Mouse (Mus musculus): ENCODE results near the gene Csf2rb2.

Csf2rb2 gene

DNA sequence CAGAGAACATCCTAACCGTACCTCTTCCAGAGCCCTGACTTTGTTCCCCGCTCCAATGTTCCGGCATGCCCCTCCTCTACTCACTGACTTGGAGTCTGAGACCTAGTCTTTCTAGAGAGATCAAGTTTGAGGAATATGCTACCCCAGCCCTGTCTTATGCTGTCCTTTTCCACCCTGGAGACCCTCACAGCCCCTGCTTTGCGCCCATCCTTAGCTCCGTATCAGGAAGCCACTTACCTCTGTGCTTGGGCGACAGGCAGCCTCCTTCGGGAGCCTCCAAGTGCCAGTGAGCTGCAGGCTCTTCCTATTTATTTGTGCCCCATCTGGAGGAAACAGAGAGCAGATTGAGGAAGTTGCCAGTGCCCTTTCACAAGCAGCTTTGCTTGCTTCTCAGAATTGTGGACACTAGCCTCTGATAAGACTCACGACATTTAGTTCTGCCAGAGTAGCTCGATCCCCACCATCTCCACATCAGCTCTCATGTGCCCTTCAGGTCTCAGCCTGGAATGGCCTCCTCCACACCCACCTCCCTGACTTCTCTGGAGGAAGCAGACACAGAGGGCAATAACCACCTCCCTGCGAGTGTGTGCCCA is at the start of gene Csf2rb2:
Gene Csf2rb2 (minus strand): TSS at position 381 of the 593 bp plus-strand sequence.
- in situ Hi-C loops (cut with MboI, MseI): no loop called here

DNA sequence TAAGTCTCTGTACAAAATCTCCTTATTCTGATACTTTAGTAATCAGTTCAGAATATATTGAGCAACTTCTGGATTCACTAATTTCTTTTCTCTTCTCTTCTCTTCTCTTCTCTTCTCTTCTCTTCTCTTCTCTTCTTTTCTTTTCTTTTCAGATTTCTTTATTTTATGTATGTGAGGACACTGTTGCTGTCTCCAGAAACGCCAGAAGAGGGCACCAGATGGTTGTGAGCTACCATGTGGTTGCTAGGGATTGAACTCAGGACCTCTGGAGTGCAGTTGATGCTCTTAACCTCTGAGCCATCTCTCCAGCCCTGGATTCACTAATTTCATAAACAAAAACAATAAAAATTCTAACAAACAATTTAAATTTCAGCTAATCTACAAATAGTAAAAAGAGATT is 49.4 kb upstream of the Csf2rb2 start:
- in situ Hi-C loops (cut with MboI, MseI): loop anchor here in 1 of 2 experiments (10.0 kb wide), 1 partner anchor 190 kb away; the partner anchor contains the start of gene Sstr3

DNA sequence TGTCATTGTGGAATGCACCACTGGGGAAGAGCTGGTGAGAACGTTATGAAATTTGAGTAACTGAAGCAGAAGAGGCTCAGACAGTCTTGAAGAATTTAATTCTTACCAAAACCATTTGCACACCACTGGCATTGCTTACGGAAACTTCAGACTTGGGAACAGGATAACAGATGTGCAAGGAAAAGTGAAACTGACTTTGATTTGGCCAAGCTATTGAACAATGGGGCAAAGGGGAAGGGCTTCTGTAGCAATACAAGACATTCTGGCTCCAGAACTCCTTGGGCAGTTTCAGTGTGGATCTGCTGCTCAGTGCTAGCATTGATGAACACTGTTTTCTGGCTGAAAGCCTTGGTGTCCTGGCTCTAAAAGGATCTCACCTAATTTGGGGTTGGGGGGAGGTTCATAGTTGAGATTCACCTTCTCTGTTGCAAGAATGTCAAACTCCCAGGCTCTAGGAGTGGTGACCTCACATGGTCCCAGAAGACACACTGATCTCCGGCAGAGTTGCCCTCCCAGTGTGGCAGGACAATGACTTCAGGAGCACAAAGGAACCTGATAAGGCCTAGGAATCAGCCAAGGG is 46.2 kb upstream of the Csf2rb2 start:
- in situ Hi-C loops (cut with MboI, MseI): loop anchor here in 1 of 2 experiments (10.0 kb wide), 1 partner anchor 193 kb away; the partner anchor contains the start of gene Sstr3

DNA sequence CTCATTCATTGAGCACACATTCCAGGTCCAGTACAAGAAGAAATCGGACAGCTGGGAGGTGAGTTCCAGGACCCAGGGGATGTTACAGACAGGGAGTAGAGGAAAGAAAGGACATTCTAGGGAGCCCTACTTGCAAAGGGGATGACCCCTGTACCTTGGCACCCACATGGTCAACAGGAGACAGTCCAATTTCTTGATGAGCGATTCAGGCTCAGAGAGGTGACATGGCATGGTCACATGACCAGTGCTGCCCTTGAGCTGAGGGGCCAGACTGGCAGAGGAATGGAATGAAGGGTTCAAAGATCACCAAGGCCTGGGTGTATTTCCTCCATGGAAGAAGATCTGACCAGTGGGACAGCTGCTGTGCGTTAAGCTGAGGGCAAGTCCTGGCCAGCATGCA is 39.0 kb upstream of the Csf2rb2 start:
- in situ Hi-C loops (cut with MboI, MseI): loop anchor here in 1 of 2 experiments (10.0 kb wide), 2 partner anchors 90 to 160 kb away; no protein-coding TSS in a partner anchor

DNA sequence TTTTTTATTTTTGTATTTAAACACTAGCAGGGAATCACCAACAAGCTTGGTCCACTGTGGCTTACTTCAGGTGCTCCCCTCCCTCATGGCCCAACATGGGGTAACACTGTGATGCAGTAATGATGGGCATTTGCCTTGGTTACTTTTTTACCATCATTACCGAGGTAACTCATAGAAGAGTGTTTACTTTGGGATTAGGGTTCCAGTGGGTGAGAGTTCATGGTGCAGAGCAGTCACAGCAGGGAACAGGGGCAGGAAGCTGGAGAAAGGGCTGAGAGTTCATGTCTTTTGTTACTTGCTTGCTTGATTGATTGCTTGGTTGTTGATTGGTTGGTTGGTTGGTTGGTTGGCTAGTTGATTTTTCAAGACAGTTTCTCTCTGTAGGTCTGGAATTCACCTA is 38.2 kb upstream of the Csf2rb2 start:
- in situ Hi-C loops (cut with MboI, MseI): loop anchor here in 1 of 2 experiments (10.0 kb wide), 2 partner anchors 89 to 159 kb away; no protein-coding TSS in a partner anchor

DNA sequence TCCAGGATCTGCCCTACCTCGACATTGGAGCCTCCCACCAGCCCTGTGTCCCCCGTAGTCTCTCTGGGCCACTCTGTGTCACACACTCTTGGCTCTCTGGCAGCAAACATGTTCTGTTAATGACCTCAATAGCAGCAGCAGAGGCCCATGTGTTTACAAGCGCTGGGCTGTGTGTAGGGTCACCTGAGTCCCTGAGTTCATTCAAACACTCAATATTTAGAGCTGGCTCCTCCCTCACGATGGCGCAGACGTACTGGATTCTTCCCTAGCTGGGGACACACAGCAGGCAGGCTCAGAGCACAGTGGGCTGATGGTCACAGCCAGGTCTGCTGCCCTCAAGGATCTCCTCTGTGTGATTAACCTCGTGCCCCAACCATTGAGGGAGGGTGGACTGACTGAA is 35.4 kb upstream of the Csf2rb2 start:
- in situ Hi-C loops (cut with MboI, MseI): loop anchor here in 1 of 2 experiments (10.0 kb wide), 2 partner anchors 86 to 156 kb away; no protein-coding TSS in a partner anchor

DNA sequence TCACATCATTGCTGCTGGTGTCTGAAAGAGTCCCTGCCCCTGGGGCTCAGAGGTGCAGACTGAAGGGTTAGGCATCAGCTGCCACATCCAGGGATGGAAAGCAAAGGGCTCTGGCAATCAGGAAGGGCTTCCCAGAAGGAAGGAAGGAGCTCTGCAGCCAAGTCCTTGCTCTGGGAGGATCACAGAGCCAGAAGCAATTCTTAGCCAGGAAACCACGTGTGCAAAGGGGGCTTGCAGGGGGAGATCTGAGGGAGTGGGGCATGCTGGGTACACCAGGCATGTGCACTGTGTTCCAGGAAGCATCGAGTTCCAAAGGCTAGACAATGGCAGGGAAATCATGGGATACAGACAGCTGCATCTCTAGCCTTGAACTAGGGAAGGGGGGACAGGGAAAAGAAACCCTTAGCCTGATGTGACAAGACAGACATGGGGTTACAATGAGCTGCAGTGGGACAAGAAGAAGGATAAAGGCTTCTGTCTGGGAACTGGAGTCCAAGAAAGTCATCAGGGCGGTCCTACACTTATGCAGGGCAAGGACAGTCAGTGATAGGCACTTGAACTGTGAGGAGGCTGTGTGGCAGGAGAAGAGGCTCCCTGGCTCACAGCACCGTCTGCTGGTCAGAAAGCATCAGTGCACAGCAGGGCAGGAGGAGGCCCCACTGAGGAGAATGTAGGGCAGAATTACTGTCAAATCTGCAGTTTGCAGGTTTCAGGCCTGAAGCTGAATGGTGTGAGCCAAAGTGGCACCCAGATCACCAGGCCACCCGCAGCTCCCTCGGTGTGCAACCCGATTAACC is 34.3 kb upstream of the Csf2rb2 start:
- in situ Hi-C loops (cut with MboI, MseI): loop anchor here in 1 of 2 experiments (10.0 kb wide), 2 partner anchors 85 to 155 kb away; no protein-coding TSS in a partner anchor

DNA sequence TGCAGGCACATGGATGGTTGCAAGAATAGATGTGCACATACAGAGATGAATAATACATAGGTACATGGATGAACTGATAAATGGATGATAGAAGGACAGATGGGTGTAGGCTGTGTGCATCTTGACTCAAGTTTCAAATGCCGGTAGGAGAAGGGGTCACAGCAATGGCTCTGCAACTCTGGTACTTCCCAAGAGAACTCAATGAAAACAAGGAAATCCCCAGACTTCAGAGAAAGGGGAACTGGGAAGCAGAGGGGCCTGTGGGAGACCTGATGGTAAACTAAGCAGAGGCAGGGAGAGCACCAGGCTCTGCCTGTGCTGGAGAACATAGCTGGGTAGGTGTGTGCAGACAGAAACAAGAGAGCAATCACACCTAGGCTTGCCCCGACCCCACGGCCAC is 28.9 kb upstream of the Csf2rb2 start:
- in situ Hi-C loops (cut with MboI, MseI): no loop called here

DNA sequence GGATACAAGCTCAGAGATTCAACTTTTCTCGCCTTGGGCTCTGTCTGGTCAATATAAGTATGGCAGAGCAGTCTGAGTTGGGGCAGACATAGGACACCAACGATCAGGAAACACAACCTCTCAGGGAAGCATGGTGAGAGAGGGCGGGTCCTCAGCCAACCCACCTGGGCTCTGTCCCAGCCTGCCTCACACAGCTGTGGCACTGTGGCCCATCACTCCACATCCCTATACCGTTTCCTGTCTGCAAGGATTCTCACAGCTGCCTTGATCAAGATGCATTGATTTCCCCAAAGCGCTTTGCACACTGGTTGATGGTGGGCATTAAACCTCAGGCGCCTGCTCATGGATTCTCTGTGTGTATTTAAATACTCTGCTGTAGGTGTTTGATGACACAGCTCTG is 27.5 kb upstream of the Csf2rb2 start:
- in situ Hi-C loops (cut with MboI, MseI): no loop called here

DNA sequence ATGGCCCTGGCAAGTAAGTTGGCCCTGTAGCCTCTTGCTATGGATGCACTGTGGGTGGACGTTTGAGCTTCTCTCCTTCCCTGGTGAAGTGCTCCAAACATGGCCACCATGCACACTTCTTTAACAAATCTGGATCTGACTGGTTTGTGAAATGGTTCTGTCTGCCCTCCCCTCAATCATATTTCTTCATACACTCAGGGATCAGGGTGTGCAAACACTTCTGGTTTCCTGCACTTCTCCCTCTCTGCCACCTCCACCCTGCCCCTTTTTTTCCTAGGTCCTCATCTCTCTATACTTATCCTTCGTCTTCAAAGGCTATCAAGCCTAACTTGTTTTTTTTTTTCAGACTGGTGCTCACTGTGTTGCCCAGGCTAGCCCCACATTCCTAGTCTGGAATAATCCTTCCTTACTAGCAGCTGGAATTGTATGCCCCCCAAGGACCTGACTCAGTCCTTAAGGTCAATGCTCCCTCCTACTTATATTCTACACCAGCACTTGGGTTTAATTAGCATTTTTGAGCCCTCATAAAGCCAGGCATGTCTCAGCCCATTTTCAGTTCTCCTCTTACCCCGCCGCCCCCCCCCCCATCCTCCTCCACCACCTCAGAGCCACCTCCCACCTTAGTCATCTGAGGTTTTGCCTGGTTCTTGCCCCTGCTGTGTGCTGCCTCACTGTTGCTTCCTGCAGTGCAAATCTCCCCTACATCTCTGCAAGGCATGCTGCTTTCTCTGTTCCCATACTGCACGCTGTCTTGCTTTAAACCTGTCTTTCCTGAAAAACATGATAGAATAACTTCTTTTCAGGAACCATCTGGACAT is 26.2 kb upstream of the Csf2rb2 start:
- in situ Hi-C loops (cut with MboI, MseI): no loop called here

DNA sequence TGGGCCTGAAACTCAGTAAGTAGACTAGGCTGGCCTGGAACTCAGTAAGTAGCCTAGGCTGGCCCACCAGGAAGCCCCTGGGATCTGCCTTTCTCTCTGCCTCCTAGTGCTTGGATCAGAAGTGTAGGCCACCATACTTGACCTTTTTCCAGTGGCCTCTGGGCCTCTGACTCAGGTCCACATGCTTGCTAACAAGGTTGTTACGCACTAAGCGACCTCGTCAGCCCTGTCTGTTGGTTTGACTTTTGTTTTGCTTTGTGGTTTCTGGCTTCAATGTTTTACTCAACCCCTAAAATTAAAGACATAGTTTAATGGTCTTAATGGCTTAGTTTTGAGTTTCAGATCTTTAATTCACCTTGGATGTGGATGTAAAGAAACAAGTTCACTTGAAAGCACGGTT is 25.2 kb upstream of the Csf2rb2 start:
- in situ Hi-C loops (cut with MboI, MseI): no loop called here

DNA sequence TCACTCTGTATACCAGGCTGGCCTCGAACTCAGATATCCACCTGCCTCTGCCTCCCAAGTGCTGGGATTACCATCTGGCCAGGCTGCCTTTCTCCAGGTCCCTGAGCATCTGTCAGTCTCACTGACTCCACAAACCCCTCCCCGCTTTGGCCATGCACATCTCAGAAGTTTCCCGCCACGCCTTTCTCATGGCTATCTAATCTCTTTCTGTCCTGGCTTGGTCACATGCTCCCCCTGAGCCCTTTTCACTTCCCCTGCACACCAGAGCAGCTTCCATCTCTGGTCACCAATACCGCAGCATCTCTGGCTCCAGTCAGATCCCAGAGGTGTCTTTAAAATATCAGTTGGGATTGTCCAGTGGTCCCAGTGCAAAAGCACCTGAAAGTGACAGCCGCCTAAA is 24.5 kb upstream of the Csf2rb2 start:
- in situ Hi-C loops (cut with MboI, MseI): loop anchor here in 1 of 2 experiments (10.0 kb wide), 1 partner anchor 65 kb away; no protein-coding TSS in a partner anchor

DNA sequence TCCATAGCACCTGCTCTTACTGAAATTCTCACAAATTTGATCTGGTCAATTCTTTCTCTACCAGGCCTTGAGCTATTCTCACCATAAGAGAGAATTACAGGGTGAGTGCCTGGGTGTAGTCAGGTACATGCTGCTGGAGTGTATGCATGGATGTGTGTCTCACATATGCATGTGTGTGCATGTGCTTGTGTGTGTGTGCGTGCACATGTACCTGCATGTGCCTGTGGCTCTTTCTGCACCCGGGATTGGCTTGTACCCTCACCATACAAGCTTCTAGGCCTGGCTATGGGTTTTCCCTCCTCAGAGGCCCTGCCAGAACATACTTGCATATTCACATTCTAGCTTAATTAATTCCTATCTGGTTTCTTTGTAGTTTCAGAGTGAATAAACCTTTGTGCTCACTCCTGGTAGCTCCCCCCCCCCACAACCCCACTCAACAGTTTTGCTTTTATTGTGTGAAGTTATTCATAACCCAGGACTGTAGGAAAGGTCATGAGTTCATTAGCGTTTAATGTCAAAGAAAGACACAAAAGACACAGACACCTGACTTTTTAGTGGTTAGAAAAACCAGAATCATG is 23.1 kb upstream of the Csf2rb2 start:
- in situ Hi-C loops (cut with MboI, MseI): loop anchor here in 1 of 2 experiments (10.0 kb wide), 1 partner anchor 64 kb away; no protein-coding TSS in a partner anchor

DNA sequence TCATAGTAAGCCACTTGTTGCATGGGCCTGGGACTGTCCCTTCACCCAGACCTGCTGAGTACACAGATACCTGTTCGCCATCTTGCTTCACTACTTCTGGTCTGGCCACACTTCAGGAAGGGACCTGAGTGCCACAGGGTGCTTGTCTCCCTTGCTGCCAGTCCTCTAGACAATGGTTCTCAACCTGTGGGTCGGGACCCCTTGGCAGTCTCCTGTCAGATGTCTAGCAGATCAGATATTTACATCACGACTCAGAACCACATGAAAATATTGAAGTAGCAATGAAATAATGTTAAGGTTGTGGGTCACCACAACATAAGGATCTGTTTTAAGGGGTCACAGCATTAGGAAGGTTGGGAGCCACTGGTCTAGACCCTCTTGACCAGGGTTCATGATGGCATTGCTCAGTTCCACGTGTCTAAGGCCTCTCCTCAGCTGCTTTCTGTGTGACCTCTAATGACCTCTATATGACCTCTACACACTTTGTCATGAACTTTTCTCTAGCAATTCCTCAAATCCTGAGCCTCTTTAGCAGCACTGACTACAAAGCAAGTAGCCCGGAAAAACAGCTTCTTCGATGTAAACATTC is 22.3 kb upstream of the Csf2rb2 start:
- in situ Hi-C loops (cut with MboI, MseI): loop anchor here in 1 of 2 experiments (10.0 kb wide), 1 partner anchor 63 kb away; no protein-coding TSS in a partner anchor

DNA sequence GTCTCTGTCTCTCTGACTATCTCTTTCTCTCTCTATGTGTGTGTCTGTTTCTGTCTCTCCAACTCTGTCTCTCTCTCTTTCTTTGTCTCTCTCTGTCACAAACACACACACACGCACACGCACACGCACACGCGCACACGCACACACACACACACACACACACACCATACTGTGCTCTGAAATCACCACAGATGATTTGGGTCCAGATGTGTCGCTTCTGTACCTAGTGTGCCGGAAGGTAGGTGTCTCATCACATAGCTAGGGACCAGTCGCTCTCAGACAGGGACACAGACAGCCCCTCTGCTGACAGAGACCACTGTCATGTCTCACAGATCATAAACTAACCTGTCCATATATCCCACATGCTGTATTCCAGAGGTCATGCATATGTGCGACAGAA is 21.2 kb upstream of the Csf2rb2 start:
- in situ Hi-C loops (cut with MboI, MseI): loop anchor here in 1 of 2 experiments (10.0 kb wide), 1 partner anchor 62 kb away; no protein-coding TSS in a partner anchor

DNA sequence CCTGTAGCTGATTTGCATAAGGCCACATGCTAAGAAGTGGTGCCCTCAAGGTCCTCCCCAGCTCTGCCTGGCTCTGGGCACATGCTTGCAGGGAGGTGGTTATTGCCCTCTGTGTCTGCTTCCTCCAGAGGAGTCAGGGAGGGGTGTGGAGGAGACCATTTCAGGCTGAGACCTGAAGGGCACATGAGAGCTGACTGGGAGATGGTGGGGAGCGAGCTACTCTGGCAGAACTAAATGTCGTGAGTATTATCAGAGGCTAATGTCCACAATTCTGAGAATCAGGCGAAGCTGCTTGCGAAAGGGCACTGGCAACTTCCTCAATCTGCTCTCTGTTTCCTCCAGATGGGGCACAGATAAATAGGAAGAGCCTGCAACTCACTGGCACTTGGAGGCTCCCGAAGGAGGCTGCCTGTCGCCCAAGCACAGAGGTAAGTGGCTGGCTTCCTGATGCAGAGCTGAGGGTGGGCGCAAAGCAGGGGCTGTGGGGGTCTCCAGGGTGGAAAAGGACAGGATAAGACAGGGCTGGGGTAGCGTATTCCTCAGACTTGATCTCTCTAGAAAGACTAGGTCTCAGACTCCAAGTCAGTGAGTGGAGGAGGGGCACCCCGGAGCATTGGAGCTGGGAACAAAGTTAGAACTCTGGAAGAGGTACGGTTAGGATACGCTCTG is 20.3 kb upstream of the Csf2rb2 start, which contains the start of gene Csf2rb:
Gene Csf2rb (plus strand): TSS at position 82 of the 669 bp plus-strand sequence.
- in situ Hi-C loops (cut with MboI, MseI): loop anchor here in 1 of 2 experiments (10.0 kb wide), 1 partner anchor 61 kb away; no protein-coding TSS in a partner anchor

DNA sequence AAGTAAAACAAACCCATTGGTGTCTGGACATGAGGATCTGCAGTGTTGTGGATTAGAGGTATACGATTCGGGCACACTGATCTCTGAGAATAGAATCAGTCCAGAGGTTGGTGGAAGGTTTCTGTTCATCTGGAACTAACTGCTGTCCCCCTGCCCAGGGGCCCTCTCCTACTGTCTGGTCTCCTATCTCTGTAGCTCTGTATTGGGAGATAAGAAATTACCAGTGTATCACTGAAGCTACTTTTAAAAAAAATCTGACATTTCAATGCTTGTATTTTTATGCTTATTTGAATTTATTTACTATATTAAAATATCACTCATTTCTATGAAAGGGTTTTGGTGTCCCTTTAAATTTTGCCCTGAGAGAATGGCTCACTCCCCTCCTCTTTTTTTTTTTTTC is 18.8 kb upstream of the Csf2rb2 start:
- in situ Hi-C loops (cut with MboI, MseI): loop anchor here in 1 of 2 experiments (10.0 kb wide), 1 partner anchor 59 kb away; no protein-coding TSS in a partner anchor

DNA sequence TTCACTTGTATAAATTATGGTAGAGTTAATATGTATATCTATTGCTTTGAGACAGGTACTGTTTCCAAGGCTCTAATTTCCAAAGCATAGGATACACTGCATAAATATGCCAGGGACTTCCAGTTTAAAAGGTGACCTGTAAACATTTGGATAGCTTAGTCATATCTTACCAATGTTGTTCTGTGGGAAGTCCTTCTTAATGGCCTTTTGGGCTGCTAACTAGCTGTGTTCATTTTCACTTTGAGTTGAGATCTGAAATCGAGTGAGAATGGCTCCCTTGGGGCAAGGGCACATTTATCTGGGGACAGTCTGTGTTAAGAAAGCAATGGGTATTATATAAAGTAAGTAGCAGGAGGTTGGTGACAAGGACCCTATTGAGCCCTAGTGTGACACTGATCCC is 17.8 kb upstream of the Csf2rb2 start:
- in situ Hi-C loops (cut with MboI, MseI): loop anchor here in 1 of 2 experiments (10.0 kb wide), 1 partner anchor 59 kb away; no protein-coding TSS in a partner anchor

DNA sequence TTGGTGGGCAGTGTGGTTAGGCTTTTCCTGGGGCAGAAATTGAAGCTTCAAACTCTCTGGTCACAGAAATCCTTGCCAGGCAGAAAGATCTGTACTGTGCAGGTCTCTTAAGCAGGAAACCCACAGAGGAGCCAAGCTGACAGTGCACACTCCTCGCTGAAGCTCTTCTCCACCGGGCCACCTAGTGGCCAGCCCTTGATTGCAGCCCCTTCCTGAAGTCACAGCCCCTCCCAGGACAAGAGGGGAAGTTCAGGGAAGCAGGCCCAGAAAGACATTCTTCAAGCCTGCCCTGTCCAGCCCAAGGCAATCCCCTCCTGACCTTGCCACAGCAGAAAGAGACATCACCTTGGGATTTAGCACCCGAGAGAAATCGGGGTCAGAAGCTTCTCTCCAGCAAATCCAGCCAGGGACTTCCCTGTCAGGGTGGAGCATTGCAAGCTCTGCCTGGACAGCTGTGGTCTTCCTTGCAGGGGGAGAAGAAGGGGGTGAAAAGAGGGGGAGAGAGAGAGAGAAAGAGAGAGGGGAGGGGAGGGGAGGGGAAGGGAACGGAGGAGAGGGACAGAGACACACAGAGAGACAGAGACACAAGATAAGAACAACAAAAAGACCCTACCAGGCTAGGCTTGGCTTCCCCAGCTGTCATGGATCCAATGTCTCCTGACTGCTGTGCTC is 15.4 kb upstream of the Csf2rb2 start:
- in situ Hi-C loops (cut with MboI, MseI): loop anchor here in 1 of 2 experiments (10.0 kb wide), 1 partner anchor 56 kb away; no protein-coding TSS in a partner anchor

Measured in T-helper 17 cell (primary cell).